Mouse (Mus musculus) layer of hippocampus, postnatal 25 days (tissue): ENCODE data around the gene 4933402D24Rik. TPM values are rescaled to one million over a fixed set of nuclear protein-coding genes. Genes with fewer than 3 reads are reported as not detected.

Experiments used
- DNase-seq, 2 experiments: peaks; one replicate each; pipeline ENCODE4 v3.0.0; 2022; ENCODE audit warnings: mixed read lengths in 2 of 2, low spot score in 1 of 2; ENCODE audit errors: extremely low spot score in 1 of 2
- total RNA-seq, 2 experiments: library from RNA; stranded (reverse); gene quantifications; 2 replicates each; pipeline ENCODE4 v1.2.3; 2021

The 4933402D24Rik gene
- total RNA-seq: not detected

- no peak for DNase-seq
Measured at GRCm38 (mm10) chr1:63769167-63769566, at the start of gene 4933402D24Rik. TSS of gene 4933402D24Rik (minus strand) at chr1:63769267.

- no peak for DNase-seq
Measured at GRCm38 (mm10) chr1:63808584-63808983, 39.5 kb upstream of the 4933402D24Rik start.

- DNase-seq: no peak
Measured at GRCm38 (mm10) chr1:63805095-63805494, 36.0 kb upstream of the 4933402D24Rik start.

- no peak for DNase-seq
Measured at GRCm38 (mm10) chr1:63794326-63794725, 25.3 kb upstream of the 4933402D24Rik start.

- no peak for DNase-seq
Measured at GRCm38 (mm10) chr1:63776902-63777630, 8.0 kb upstream of the 4933402D24Rik start.

- no peak for DNase-seq
Measured at GRCm38 (mm10) chr1:63776396-63776795, 7.3 kb upstream of the 4933402D24Rik start.

GRCm38 (mm10) chr1:63770309-63770708, 1.2 kb upstream of the 4933402D24Rik start:
- DNase-seq: no peak

- DNase-seq: no peak
Measured at GRCm38 (mm10) chr1:63768112-63768511, 955 bp downstream of the 4933402D24Rik start.

GRCm38 (mm10) chr1:63764395-63764794, 4.7 kb downstream of the 4933402D24Rik start:
- no peak for DNase-seq

GRCm38 (mm10) chr1:63763881-63764386, 5.1 kb downstream of the 4933402D24Rik start:
- peak in 1 of 2 experiments; percentile 15 for DNase-seq

GRCm38 (mm10) chr1:63763212-63763694, 5.8 kb downstream of the 4933402D24Rik start:
- peak; percentile 23 to 48 for DNase-seq

GRCm38 (mm10) chr1:63756005-63756404, 13.1 kb downstream of the 4933402D24Rik start:
- DNase-seq: no peak

- DNase-seq: peak; percentile 78
Measured at GRCm38 (mm10) chr1:63730240-63730771, 38.8 kb downstream of the 4933402D24Rik start, which contains the start of the genes Mdh1b and Fastkd2. TSS of gene Mdh1b (minus strand) at chr1:63730318. TSS of gene Fastkd2 (plus strand) at chr1:63730614.

GRCm38 (mm10) chr1:63729796-63730195, 39.3 kb downstream of the 4933402D24Rik start:
- DNase-seq: peak in 1 of 2 experiments; percentile 6

- DNase-seq: no peak
Measured at GRCm38 (mm10) chr1:63720161-63720560, 48.9 kb downstream of the 4933402D24Rik start.

GRCm38 (mm10) chr1:63708876-63709275, 60.2 kb downstream of the 4933402D24Rik start:
- DNase-seq: no peak

GRCm38 (mm10) chr1:63705733-63706132, 63.3 kb downstream of the 4933402D24Rik start:
- no peak for DNase-seq
